Mouse (Mus musculus): ENCODE data around the gene Wdr70. TPM values are rescaled to one million over a fixed set of nuclear protein-coding genes. Genes with fewer than 3 reads are reported as not detected.

Gene Wdr70
- polyA plus RNA-seq, 1 experiment from 2014 or later = 54.9 TPM

DNA sequence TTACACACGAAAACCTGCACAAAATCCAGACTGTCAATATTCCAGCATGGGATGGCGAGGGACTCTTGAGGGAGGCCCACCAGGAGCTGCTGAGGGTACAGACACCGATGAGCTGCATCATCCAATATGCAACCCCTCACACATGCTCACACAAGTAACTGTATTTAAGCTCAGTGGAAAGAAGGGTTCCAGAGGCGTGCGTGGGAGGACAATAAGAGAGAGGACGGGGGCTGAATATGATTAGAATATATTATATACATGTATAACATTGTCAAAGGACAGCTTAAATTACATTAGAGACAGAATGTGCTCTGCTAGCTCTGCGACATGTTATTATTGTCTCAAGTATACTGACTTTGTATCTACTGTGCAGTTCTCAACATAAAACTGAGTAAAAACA lies 87.6 kb downstream of the Wdr70 start:
- Histone ChIP-seq H3K4me1 (no peaks in the 10 kb centered on the region), H3K36me3 (no peaks in the 10 kb centered on the region), H3K9ac (no peak overlapping the region), H3K27ac (no peak overlapping the region), H3K9me3 (no peaks in the 10 kb centered on the region), H3K27me3 (no peaks in the 10 kb centered on the region), H3K4me2 (no peak overlapping the region), H3K4me3 (no peak overlapping the region)
- WGBS = 90% methylated on average over 7 of the region's 7 CpGs
- ATAC-seq (ENCODE audit: insufficient number of reproducible peaks, low FRiP score, low TSS enrichment, low read depth) = no peak

DNA sequence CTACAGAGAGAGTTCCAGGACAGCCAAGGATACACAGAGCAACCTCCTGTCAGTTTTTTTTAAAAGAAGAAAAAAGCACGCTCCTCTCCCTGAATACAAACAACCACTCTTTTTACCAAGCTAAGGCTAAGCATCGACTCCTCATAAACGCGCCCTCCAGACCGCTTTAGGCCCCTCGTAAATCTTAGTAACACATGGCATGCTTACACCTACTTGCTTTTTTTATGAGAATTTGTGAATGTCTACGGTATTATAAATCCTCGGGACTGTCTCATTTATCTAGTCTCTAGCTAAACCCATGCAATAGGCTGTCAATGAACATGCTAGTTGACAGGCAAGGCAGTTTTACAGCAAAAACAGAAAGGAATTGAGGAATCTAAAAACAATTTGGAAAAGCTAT lies 91.6 kb downstream of the Wdr70 start:
- 20% methylated on average over 8 of the region's 8 CpGs for WGBS
- Histone ChIP-seq H3K27me3 (no peaks in the 10 kb centered on the region), H3K4me2 (no peak overlapping the region)

DNA sequence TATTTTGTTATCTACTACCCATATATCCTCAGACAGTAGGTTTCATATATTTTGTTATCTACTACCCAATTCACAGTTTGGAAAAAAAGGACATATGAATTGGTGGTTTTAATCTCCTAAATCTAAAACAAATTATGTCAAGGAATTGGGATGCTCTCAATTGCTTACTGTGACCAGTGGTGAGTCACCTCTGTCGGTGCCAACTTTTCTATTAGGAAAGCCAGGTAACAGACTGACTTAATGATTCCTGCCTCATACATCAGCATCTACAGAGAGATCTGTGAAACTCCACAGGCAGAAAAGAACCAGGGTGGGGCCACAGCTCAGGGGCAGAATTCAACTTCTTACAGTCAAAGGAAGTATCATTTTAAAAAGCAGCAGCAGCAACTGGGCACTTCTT lies 93.0 kb downstream of the Wdr70 start:
- no peaks in the 10 kb centered on the region for H3K4me1 ChIP-seq
- no peak overlapping the region for H3K4me2 ChIP-seq
- no peak overlapping the region for H3K4me3 ChIP-seq
- H3K36me3 ChIP-seq = no peaks in the 10 kb centered on the region
- 78% methylated on average over 1 of the region's 1 CpGs for WGBS
- no peak for ATAC-seq (ENCODE audit: insufficient number of reproducible peaks, low FRiP score, low TSS enrichment, low read depth)
- H3K27ac ChIP-seq = no peak overlapping the region
- no peak overlapping the region for H3K9ac ChIP-seq
- no peaks in the 10 kb centered on the region for H3K27me3 ChIP-seq
- no peaks in the 10 kb centered on the region for H3K9me3 ChIP-seq

More for the DNA sequence above, 91.6 kb downstream of the Wdr70 start:
- Histone ChIP-seq H3K4me1 (no peaks in the 10 kb centered on the region), H3K9ac (no peak overlapping the region), H3K36me3 (no peaks in the 10 kb centered on the region), H3K4me3 (no peak overlapping the region), H3K27ac (no peak overlapping the region), H3K9me3 (no peaks in the 10 kb centered on the region)
- no peak for ATAC-seq (ENCODE audit: insufficient number of reproducible peaks, low FRiP score, low TSS enrichment, low read depth)

DNA sequence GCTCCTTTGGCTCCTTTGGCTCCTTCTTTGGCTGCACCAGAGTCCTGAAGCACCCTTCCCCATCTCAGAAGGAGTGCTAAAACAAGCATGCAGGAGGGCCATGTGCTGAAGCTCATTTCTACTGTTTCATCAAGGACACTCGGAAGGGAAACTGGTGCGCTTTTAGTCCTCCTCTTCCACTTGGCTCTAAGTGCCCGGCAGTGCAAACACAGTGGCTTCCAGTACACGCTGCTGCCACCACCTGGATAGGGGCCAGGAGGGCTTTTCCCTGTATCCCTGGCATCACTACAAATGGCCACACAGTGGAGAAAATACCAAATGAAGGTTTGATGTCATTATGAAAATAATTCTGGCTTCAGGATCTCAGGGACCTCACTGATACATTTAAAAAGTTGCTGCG lies 93.5 kb downstream of the Wdr70 start:
- Histone ChIP-seq H3K9me3 (no peaks in the 10 kb centered on the region), H3K27me3 (no peaks in the 10 kb centered on the region), H3K27ac (no peak overlapping the region), H3K9ac (no peak overlapping the region), H3K4me1 (no peaks in the 10 kb centered on the region), H3K4me3 (no peak overlapping the region), H3K4me2 (no peak overlapping the region), H3K36me3 (no peaks in the 10 kb centered on the region)
- WGBS = 78% methylated on average over 5 of the region's 5 CpGs
- ATAC-seq (ENCODE audit: insufficient number of reproducible peaks, low FRiP score, low TSS enrichment, low read depth) = no peak

DNA sequence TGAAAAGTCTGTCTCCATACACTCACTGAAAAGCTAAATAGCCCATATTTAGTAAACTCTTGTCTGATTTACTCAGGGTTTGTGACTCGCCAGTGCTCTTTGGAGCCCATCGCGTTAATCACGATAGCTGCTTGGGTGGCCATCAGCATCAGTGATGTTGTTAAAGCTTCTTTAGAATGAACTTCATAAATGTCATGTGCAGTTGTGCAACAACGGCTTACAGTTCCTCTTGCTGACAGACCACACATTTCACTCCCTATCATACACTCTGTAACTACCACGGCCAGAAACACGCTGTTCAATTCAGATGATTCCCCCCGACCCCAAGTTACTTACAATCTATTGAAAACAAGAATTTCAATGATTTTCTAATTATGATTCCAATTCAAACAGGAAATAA lies 95.2 kb downstream of the Wdr70 start:
- Histone ChIP-seq H3K9ac (no peak overlapping the region), H3K27me3 (no peaks in the 10 kb centered on the region), H3K4me3 (no peak overlapping the region), H3K9me3 (no peaks in the 10 kb centered on the region), H3K4me1 (no peaks in the 10 kb centered on the region), H3K27ac (no peak overlapping the region), H3K4me2 (no peak overlapping the region), H3K36me3 (no peaks in the 10 kb centered on the region)
- 83% methylated on average over 8 of the region's 8 CpGs for WGBS
- no peak for ATAC-seq (ENCODE audit: insufficient number of reproducible peaks, low FRiP score, low TSS enrichment, low read depth)

DNA sequence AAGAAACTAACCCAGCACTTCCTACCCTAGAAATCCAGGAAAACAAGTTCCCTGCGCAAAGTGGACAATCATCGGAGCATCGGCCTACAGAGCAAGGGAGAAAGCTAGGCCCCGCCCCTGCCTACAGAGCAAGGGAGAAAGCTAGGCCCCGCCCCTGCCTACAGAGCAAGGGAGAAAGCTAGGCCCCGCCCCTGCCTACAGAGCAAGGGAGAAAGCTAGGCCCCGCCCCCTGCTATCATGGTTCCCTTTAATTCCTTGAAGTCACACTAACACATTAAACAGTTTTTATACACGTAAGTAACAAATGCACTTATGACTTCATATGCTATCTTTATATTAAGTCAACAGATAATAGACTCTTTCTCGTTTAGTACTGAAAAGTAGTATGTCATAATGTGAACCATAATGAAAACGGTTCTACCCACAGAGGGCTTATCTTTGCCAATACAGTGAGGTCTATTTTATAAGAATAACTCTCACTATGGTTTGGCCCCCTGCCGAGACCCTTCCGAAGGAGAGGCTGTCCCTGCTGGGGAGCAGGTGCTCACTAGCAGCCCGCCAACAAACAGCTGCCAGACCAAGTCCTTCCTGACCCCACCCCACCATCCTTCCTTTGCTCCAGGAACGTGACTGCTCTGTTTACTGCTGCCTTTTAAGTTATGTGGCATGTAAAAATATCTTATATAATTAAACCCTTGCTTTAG lies 100.0 kb downstream of the Wdr70 start:
- H3K4me2 ChIP-seq = no peak overlapping the region
- no peak overlapping the region for H3K27ac ChIP-seq
- H3K9ac ChIP-seq = no peak overlapping the region
- no peaks in the 10 kb centered on the region for H3K27me3 ChIP-seq
- H3K36me3 ChIP-seq = no peaks in the 10 kb centered on the region
- no peak for ATAC-seq (ENCODE audit: insufficient number of reproducible peaks, low FRiP score, low TSS enrichment, low read depth)
- H3K9me3 ChIP-seq = no peaks in the 10 kb centered on the region
- 45% methylated on average over 14 of the region's 14 CpGs for WGBS
- no peak overlapping the region for H3K4me3 ChIP-seq
- H3K4me1 ChIP-seq = no peaks in the 10 kb centered on the region

DNA sequence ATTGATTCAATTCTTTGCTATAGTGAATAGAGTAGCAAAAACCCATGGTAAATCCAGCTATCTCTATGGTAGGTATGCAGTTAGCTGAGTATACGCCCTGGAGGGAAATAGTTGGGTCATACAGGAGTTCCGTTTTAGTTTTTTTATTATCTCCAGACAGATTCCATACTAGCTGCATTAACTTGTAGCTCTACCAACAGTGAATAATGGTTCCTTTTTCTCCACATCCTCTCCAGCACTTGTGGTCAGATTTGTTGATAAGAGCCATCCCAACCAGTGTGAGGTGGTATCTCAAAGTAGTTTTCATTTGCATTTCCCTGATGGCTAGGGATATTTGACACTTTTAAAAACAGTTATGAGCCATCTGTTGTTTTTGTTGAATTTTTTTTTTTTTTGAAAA lies 100.9 kb downstream of the Wdr70 start:
- H3K9ac ChIP-seq = no peak overlapping the region
- H3K4me2 ChIP-seq = no peak overlapping the region
- 52% methylated on average over 2 of the region's 2 CpGs for WGBS
- no peaks in the 10 kb centered on the region for H3K27me3 ChIP-seq
- no peaks in the 10 kb centered on the region for H3K4me1 ChIP-seq
- no peaks in the 10 kb centered on the region for H3K9me3 ChIP-seq
- H3K36me3 ChIP-seq = no peaks in the 10 kb centered on the region
- H3K4me3 ChIP-seq = no peak overlapping the region
- H3K27ac ChIP-seq = no peak overlapping the region
- no peak for ATAC-seq (ENCODE audit: insufficient number of reproducible peaks, low FRiP score, low TSS enrichment, low read depth)

DNA sequence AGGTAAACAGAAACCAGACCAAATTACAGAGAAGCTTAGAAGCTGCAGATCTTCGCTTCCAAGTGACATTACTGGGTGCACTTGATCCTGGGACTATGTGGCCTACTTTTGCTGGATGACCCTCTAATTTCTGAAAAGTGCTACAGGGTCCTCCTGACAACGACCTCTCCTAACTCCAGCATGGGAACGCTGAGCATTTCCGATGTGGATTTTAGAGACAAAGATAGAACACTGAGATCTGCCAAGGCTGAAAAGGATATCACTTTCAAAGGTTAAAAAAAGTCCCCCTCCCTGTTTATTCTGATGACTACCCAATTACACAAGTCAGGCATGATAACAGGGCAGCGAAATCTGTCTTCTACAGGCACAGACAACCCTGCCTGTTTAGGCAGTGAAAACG lies 105.3 kb downstream of the Wdr70 start:
- WGBS = 72% methylated on average over 6 of the region's 6 CpGs
- no peak for ATAC-seq (ENCODE audit: insufficient number of reproducible peaks, low FRiP score, low TSS enrichment, low read depth)
- H3K4me2 ChIP-seq = no peak overlapping the region
- H3K27ac ChIP-seq = no peak overlapping the region
- H3K4me3 ChIP-seq = no peak overlapping the region
- H3K36me3 ChIP-seq = no peaks in the 10 kb centered on the region
- no peaks in the 10 kb centered on the region for H3K9me3 ChIP-seq
- H3K9ac ChIP-seq = no peak overlapping the region
- H3K4me1 ChIP-seq = no peaks in the 10 kb centered on the region
- no peaks in the 10 kb centered on the region for H3K27me3 ChIP-seq

DNA sequence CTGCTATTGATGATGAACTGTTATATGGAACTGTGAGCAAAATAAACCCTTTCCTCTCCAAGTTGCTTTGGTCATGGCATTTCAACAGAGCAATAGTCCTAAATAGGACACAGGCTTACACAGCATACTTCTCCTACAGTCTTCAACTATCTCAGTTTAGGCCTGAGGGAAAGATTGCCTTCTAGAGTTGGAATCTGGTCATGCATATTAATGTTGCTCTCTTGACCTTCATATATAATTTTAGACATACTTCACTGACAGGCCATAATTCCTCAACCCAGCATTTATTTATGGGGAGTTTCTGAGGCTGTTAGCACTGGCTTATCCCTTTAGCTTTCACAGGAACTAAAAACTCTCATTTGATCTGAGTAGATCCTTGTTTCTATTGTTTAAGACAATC lies 108.9 kb downstream of the Wdr70 start:
- no peak overlapping the region for H3K9ac ChIP-seq
- H3K36me3 ChIP-seq = no peaks in the 10 kb centered on the region
- peaks cover 8% of the 10 kb centered on the region for H3K4me1 ChIP-seq
- no peak overlapping the region for H3K27ac ChIP-seq
- H3K27me3 ChIP-seq = no peaks in the 10 kb centered on the region
- H3K4me2 ChIP-seq = no peak overlapping the region
- H3K9me3 ChIP-seq = no peaks in the 10 kb centered on the region
- ATAC-seq (ENCODE audit: insufficient number of reproducible peaks, low FRiP score, low TSS enrichment, low read depth) = no peak
- no peak overlapping the region for H3K4me3 ChIP-seq

DNA sequence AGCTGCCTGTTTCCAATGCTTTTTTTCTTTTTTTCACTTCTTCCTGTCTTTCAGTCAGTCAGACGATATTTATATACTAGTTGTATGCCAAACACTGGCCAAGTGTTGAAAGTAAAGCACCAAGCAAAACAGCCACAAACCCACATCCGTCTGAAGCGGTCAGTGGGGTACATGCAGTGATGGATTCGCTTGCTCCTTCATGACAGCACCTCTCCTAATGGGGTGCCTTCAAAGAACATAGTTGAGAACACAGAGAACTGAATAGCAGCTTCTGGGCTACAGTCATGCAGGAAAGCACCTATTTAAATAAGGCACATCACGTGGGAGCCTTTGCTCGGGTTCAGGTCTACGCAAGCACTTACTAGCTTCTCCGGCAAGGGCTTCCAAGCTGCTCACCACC lies 111.6 kb downstream of the Wdr70 start:
- WGBS = 90% methylated on average over 8 of the region's 8 CpGs
- no peak overlapping the region for H3K4me3 ChIP-seq
- H3K27ac ChIP-seq = no peak overlapping the region
- no peaks in the 10 kb centered on the region for H3K36me3 ChIP-seq
- ATAC-seq (ENCODE audit: insufficient number of reproducible peaks, low FRiP score, low TSS enrichment, low read depth) = no peak
- no peaks in the 10 kb centered on the region for H3K27me3 ChIP-seq
- no peak overlapping the region for H3K9ac ChIP-seq
- no peaks in the 10 kb centered on the region for H3K9me3 ChIP-seq
- H3K4me2 ChIP-seq = no peak overlapping the region
- H3K4me1 ChIP-seq = peaks cover 8% of the 10 kb centered on the region

DNA sequence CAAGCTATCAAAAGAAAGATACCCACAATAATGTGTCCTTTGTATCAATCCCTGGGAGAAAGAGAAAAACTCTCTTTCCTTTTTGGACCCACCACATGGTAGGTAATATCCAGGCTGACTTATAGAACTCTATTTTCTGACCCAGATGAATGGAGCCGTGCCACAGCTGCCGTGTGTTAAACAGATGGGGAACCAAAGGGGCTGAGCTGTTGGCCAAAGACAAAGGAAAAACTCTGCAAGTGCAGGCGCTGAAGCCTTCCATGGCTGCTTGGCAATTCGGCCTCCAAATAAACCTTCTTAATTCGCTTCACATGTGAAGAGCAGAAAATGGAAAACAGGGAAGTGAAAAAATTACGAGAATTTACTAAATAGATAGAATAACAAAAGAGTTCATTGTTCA lies 112.7 kb downstream of the Wdr70 start:
- no peaks in the 10 kb centered on the region for H3K36me3 ChIP-seq
- no peak overlapping the region for H3K4me2 ChIP-seq
- H3K9ac ChIP-seq = no peak overlapping the region
- no peaks in the 10 kb centered on the region for H3K27me3 ChIP-seq
- H3K4me3 ChIP-seq = no peak overlapping the region
- ATAC-seq (ENCODE audit: insufficient number of reproducible peaks, low FRiP score, low TSS enrichment, low read depth) = no peak
- no peaks in the 10 kb centered on the region for H3K9me3 ChIP-seq
- H3K4me1 ChIP-seq = peaks cover 8% of the 10 kb centered on the region
- H3K27ac ChIP-seq = no peak overlapping the region
- WGBS = 25% methylated on average over 6 of the region's 6 CpGs

DNA sequence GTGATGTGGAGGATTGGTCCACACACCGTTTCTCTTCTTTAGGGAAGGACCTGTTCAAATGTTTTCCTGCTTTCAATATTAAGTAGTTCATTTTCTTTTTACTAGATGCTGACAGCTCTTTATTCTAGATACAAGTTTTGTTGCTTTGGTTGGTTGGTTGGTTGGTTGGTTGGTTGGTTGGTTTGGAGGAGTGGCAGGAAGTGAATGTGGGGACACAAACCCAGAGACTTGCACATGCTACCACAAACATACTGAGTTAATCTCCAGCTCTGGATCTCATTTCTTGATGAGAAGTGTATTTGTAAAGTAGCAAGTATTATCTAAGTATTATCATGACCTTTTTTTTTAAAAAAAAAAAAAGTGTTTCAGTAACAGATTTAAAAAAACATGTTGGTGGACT lies 120.4 kb downstream of the Wdr70 start:
- H3K27me3 ChIP-seq = no peaks in the 10 kb centered on the region

DNA sequence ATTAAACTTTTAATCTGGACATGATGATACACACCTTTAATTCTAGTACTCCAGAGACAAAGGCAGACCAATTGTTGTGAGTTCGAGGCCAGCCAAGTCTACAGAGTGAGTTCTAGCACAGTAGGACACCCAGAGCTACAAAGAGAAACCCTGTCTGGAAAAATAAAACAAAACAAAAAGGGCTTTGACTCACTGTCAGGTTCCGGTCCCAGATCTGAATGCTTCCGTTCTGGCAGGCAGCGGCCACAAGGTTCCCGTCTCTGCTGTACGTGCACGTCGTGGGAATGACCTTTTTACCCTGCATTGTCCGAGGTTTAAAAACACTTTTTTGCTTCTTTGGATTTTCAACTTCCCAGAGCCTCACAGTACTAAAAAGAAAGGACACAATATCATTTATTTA lies 122.2 kb downstream of the Wdr70 start:
- WGBS = 88% methylated on average over 9 of the region's 9 CpGs
- Histone ChIP-seq H3K27ac (no peak overlapping the region), H3K4me3 (no peak overlapping the region), H3K9me3 (no peaks in the 10 kb centered on the region), H3K36me3 (0 out of 2 replicates have a peak, but pooled peaks cover 6% of the 10 kb centered on the region), H3K4me2 (no peak overlapping the region), H3K9ac (no peak overlapping the region), H3K4me1 (no peaks in the 10 kb centered on the region; the same call in 1 of the 2 replicates), H3K27me3 (no peaks in the 10 kb centered on the region)
- no peak for ATAC-seq (ENCODE audit: insufficient number of reproducible peaks, low FRiP score, low TSS enrichment, low read depth)

More for the DNA sequence above, 120.4 kb downstream of the Wdr70 start:
- Histone ChIP-seq H3K4me2 (no peak overlapping the region), H3K36me3 (0 out of 2 replicates have a peak, but pooled peaks cover 6% of the 10 kb centered on the region), H3K4me1 (no peaks in the 10 kb centered on the region; the same call in 1 of the 2 replicates), H3K9ac (no peak overlapping the region), H3K27ac (no peak overlapping the region), H3K4me3 (no peak overlapping the region), H3K9me3 (no peaks in the 10 kb centered on the region)
- ATAC-seq (ENCODE audit: insufficient number of reproducible peaks, low FRiP score, low TSS enrichment, low read depth) = no peak
- 72% methylated on average over 1 of the region's 1 CpGs for WGBS

Data from limb, embryonic 15.5 days (tissue).